Mouse (Mus musculus) gastrocnemius, postnatal 10 days (tissue): Measurements from ENCODE around the gene Prdx2. TPM values are rescaled to one million over a fixed set of nuclear protein-coding genes. Genes with fewer than 3 reads are reported as not detected.

Source experiments
- DNase-seq: peaks from one replicate; pipeline ENCODE4 v3.0.0; 2021; ENCODE audit warnings: mixed read lengths
- microRNA-seq, 2 experiments: library from miRNA; unstranded; fragments of <30 nt; microRNA quantifications; one replicate each; pipeline ENCODE4 v1.2.0; 2021
- total RNA-seq, 2 experiments: library from RNA; stranded (reverse); gene quantifications; 2 replicates each; pipeline ENCODE4 v1.2.3; 2021

The Prdx2 gene
- total RNA-seq, 2 experiments from 2014 or later: 260 to 267 TPM

- DNase-seq: no peak
Observed at GRCm38 (mm10) chr8:84996978-84997377, 27.6 kb downstream of the Prdx2 start.

- peak; percentile 94 for DNase-seq
Observed at GRCm38 (mm10) chr8:84997649-84998295, 28.4 kb downstream of the Prdx2 start.

- DNase-seq: peak; percentile 60
Observed at GRCm38 (mm10) chr8:85007686-85008085, 38.3 kb downstream of the Prdx2 start.

GRCm38 (mm10) chr8:85011242-85011641 is 41.9 kb downstream of the Prdx2 start:
- DNase-seq: no peak

- DNase-seq: peak; percentile 59
Observed at GRCm38 (mm10) chr8:85013230-85013840, 43.9 kb downstream of the Prdx2 start.

- DNase-seq: no peak
Observed at GRCm38 (mm10) chr8:85014431-85014830, 45.0 kb downstream of the Prdx2 start, which contains the start of gene Best2. Gene Best2 (minus strand): TSS chr8:85014531.

GRCm38 (mm10) chr8:85016724-85017123 is 47.3 kb downstream of the Prdx2 start:
- no peak for DNase-seq

- DNase-seq: no peak
Observed at GRCm38 (mm10) chr8:85017209-85017608, 47.8 kb downstream of the Prdx2 start.

- no peak for DNase-seq
Observed at GRCm38 (mm10) chr8:85021514-85022055, 52.2 kb downstream of the Prdx2 start.

- no peak for DNase-seq
Observed at GRCm38 (mm10) chr8:85023846-85024245, 54.5 kb downstream of the Prdx2 start.

Small RNAs within 50 kb of the gene (microRNA-seq; reads per million reads assigned to microRNA genes)
- gene Gm24197: 0 reads per million in 2 experiments

Other genes with a start within 250 kb of the Prdx2 start
- gene G430095P16Rik, start 246.6 kb upstream of the Prdx2 start, total RNA-seq: 1 to 10 TPM; 2.2 to 2.8 TPM
- 100 to 1,000 TPM; 598 to 734 TPM for gene Nfix, start 169.2 kb upstream of the Prdx2 start, total RNA-seq
- 1 to 10 TPM; 5.8 to 7.3 TPM for gene Dand5, start 146.8 kb upstream of the Prdx2 start, total RNA-seq
- gene Gadd45gip1, start 138.1 kb upstream of the Prdx2 start, total RNA-seq: 10 to 100 TPM; 30.3 to 33.4 TPM
- 100 to 1,000 TPM; 124 to 130 TPM for gene Rad23a, start 128.9 kb upstream of the Prdx2 start, total RNA-seq
- 100 to 1,000 TPM; 234 to 286 TPM for gene Calr, start 122.7 kb upstream of the Prdx2 start, total RNA-seq
- gene Farsa, start 112.6 kb upstream of the Prdx2 start, total RNA-seq: 10 to 100 TPM; 29.7 to 31.4 TPM
- 1 to 10 TPM; 4.7 to 5.2 TPM for gene Syce2, start 97.5 kb upstream of the Prdx2 start, total RNA-seq
- gene Gcdh, start 75.7 kb upstream of the Prdx2 start, total RNA-seq: 10 to 100 TPM; 21.1 to 24.1 TPM
- under 1 TPM in 1 of 2 experiments, not detected in 1; 0.84 TPM for gene Klf1, start 67.7 kb upstream of the Prdx2 start, total RNA-seq
- 1 to 10 TPM; 5.7 to 6.2 TPM for gene Dnase2a, start 61.0 kb upstream of the Prdx2 start, total RNA-seq
- gene Mast1, start 32.2 kb upstream of the Prdx2 start, total RNA-seq: under 1 TPM; 0.20 to 0.45 TPM
- gene Rtbdn, start 22.6 kb upstream of the Prdx2 start, total RNA-seq: not detected
- gene Gm49661, start 154 bp upstream of the Prdx2 start, total RNA-seq: not detected
- gene Rnaseh2a, start 180 bp downstream of the Prdx2 start, total RNA-seq: 10 to 100 TPM; 26.7 to 36.8 TPM
- 1 to 10 TPM; 5.8 to 8.9 TPM for gene Junb, start 9.1 kb downstream of the Prdx2 start, total RNA-seq
- gene Hook2, start 21.0 kb downstream of the Prdx2 start, total RNA-seq: 1 to 10 TPM; 2.3 to 2.7 TPM
- not detected for gene Best2, start 44.9 kb downstream of the Prdx2 start, total RNA-seq
- gene Asna1, start 55.7 kb downstream of the Prdx2 start, total RNA-seq: 10 to 100 TPM; 47.4 to 47.8 TPM
- 10 to 100 TPM; 94.0 to 98.0 TPM for gene Trir, start 57.2 kb downstream of the Prdx2 start, total RNA-seq
- 10 to 100 TPM; 27.7 to 35.6 TPM for gene Tnpo2, start 67.3 kb downstream of the Prdx2 start, total RNA-seq
- 1 to 10 TPM; 5.5 to 7.5 TPM for gene Fbxw9, start 90.5 kb downstream of the Prdx2 start, total RNA-seq
- gene Gm5741, start 98.4 kb downstream of the Prdx2 start, total RNA-seq: not detected
- gene Dhps, start 102.2 kb downstream of the Prdx2 start, total RNA-seq: 10 to 100 TPM; 20.6 to 22.1 TPM
- 10 to 100 TPM; 41.1 to 48.0 TPM for gene Wdr83os, start 111.2 kb downstream of the Prdx2 start, total RNA-seq
- gene Wdr83, start 111.7 kb downstream of the Prdx2 start, total RNA-seq: 10 to 100 TPM; 18.2 to 21.6 TPM
- 10 to 100 TPM; 16.6 to 20.9 TPM for gene Man2b1, start 113.7 kb downstream of the Prdx2 start, total RNA-seq
- 1 to 10 TPM in 1 of 2 experiments, under 1 TPM in 1; 0.79 to 1.0 TPM for gene Zfp791, start 153.5 kb downstream of the Prdx2 start, total RNA-seq
- gene Cks1brt, start 182.3 kb downstream of the Prdx2 start, total RNA-seq: not detected